Mouse (Mus musculus) urinary bladder, postnatal 4 days (tissue): Measurements from ENCODE around the gene Gramd1c.
A peak's percentile ranks its signal among the peaks of the same experiment; 100 is the strongest.

ENCODE experiments used
- DNase-seq, 2 experiments: peaks; one replicate each; pipeline ENCODE4 v3.0.0; 2021 to 2022; ENCODE audit warnings: low spot score in 2 of 2

Gramd1c gene

DNA sequence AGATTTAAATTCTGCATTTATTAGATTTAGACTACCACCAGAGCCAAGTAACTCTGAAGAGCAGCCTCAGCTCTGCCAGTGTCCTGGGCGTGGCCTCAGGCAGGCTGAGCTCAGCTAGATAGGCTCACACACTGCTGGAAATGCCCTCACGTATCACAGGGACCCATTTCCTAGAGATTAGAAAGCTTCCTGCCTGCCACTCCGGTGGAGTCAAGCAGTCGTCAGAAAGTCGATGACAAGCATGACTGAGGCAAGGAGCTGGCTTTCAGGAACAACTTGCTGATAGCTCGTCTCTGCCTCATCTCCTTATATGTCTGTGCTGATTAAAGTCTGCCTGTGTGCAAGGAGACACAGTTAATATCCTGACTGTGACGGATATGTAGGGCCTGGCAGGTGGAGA, 44.8 kb downstream of the Gramd1c start:
- no peak for DNase-seq

DNA sequence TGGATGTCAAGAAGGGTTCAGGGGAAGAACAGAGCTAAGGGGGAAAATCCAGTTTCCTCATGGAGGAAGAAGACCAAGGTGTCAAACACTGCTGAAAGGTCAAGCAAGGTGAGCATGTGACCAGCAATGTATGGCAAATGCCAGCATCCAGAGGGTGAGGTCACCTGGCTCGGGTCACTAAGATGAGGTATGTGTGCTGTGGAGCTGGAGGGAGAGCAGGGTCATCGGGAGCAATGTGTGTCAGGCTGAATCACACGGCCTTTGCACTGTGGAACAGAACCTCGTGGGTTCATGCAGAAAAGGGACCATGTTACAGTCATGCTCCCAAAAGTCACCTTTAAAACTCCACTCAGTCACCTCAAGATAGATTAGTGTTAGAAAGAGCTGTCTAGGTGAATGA, 45.4 kb downstream of the Gramd1c start:
- DNase-seq: no peak

DNA sequence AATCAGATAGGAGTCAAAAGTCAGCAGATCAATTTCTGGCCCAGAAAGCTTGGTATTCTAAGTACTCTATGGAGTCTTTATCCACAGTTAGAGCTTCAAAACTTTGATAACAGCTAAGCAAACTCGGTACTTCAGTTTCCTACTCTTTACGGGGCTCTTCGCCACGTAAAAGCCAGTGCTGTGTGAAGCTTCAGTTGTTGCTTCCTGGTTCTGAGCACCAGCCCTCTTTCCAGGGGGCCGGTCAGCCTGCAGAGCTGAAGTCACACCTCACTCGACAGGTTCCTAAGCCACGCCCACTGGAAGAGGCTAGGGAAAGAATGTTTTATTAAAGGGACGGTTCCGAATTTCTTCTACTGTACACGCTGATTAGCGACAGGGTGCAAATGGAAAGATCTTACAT, 47.0 kb downstream of the Gramd1c start:
- peak; percentile 28 to 64 for DNase-seq

DNA sequence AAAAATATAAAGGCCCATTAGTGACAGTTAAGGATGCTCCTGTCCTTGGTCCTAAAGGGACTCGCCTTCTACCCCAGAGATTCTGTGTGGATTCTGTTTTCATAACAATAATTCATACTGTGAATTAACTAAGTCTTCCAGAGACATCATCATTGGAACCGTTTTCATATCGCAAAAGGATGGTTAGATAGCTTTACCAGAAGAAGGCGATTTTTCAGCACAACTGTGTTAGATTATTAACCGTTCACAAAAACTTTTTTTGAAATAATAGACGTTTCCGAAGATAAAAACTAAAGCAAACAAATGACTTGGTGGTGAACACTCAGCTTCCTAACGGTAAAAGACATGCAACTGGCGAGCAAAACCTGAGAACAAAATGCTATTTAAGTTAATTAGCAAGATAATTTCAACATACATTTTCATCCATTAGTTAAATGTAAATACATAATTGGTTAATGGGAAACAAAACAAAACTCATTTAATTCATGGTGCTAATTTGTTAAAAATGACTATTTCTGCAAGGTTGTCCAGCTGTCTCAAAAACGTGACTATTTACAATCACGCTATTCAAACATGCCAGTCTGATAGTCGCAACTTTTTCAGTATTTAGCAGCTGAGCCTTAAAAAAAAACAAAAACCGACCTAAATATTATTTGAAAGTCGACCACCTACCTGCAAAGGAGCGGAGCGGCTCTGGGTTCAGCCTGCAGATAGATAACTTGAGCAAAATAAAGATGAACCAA, 47.6 kb downstream of the Gramd1c start:
- DNase-seq: no peak

DNA sequence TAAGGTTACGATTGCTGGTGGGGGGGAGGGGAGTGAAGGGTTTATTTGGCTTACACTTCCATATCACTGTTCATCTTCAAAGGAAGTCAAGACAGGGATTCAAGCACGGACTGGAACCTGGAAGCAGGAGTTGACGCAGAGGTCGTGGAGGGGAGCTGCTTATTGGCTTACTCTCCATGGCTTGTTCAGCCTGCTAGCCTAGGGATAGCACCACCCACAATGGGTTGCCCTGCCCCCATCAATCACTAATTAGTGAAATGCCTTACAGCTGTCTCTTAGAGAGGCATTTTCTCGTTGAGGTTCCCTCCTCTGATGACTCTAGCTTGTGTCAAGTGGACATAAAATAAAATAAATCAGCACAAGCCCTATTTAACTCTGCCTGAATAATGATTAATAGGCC, 52.1 kb downstream of the Gramd1c start:
- DNase-seq: no peak

DNA sequence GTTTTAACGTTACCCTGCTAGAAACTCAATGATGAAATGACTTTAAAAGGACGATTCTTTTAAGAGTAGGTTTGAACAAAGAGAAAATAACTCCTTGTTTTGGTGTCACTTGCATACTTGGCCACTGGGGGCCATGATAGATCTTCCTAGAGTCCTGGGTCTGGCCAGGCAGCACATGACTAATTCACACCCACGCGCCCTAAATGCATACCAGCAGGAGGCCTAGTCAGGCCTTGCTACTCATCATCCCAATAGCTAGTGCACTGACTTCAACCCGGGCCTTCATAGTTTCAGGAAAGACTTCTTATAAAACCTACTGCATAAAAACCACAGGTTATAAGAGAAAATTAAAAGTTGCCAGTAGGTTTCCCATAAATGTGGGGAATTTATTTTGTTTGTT, 61.1 kb downstream of the Gramd1c start:
- DNase-seq: no peak

DNA sequence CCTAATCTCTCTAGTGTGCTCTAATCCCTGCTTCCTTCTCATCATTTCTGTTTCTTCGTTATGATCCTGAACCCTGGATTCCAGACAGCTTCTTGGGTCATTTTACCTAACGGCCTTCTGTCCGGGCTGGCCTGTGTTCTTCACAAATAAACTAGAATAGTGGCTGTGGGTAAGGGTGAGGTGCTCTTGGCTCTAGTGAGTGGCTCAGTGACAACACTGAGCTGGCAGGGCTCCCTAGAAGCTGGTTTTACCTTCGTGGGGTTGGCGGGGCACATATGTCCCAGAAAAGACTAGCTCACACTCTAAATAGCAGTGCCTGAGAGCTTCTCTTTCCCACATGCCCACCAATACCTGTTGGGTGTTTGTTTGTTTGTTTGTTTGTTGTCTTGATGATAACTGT, 63.6 kb downstream of the Gramd1c start:
- no peak for DNase-seq

DNA sequence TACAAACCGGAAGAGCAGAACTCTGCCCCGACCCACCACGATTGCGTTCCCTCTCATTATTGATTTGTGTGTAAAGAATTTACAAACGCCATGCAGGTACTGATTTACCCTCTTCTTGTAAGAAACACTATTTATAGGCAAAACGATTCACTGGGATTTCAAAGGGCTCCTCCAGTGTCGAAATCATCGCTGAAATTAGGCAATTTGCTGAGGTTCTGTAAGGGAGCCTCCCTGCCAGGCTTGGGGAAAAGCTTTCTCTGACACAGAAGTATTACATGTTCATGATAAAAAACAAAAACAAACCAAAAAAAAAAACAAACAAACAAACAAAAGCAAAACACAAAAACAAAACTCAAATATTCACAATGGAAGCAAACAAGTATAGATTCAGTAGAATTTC, 64.0 kb downstream of the Gramd1c start:
- no peak for DNase-seq

DNA sequence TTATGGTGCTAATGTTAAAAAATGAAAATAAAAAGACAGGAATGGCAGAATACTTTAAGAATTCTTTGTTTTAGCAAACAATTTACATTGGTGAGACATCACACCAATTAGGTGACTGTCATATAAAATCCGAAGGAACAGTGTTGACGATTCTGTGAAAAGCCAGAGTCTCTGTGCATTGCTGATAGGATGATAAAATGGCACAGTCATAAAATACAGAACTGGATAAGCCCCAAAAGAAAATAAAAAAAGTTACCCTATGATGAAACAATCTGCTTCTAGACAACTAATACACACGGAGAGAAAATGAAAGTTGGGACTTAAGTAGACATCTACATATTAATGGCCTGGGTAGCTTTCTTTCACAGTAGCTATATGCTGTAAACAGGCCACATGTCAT, 68.5 kb downstream of the Gramd1c start:
- DNase-seq: no peak

DNA sequence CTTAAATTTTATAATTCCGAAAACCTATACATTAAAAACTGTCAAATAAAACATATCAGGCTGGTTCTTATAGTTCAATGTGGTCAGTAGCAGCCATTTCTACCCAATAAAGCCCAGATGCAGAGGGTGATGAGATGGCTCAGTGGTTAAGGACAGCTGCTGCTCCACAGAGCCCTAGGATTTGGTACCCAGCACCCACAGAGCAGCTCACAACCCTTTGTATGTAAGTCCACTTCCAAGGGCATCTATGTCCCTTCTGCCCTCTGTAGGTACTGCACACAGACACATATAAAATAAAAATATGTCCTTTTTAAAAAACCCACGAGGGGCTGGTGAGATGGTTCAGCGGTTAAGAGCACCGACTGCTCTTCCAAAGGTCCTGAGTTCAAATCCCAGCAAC, 76.8 kb downstream of the Gramd1c start:
- DNase-seq: no peak

DNA sequence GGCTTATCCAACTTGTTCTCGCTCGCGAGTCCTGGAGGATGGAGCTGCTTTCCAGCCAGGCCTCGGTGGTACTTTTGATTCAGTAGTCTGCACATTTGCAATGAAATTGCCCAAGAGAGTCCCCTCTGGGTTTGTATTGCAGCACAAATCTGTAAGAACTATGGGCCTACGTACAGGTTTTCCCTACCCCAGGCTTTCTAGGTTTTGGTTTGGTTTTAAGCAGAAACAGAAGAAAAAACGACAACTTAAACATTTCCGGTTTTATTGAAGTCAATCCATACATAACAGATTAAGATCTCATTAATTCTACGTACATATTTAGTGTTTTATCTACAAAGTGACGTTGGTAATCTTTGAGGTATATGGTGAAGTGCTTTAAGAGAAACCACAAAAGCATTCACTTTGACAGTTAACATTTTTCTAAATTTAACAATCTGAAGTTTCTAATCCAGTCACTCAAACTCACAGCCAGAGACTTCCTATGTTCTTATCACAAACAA, 83.0 kb downstream of the Gramd1c start:
- DNase-seq: no peak

DNA sequence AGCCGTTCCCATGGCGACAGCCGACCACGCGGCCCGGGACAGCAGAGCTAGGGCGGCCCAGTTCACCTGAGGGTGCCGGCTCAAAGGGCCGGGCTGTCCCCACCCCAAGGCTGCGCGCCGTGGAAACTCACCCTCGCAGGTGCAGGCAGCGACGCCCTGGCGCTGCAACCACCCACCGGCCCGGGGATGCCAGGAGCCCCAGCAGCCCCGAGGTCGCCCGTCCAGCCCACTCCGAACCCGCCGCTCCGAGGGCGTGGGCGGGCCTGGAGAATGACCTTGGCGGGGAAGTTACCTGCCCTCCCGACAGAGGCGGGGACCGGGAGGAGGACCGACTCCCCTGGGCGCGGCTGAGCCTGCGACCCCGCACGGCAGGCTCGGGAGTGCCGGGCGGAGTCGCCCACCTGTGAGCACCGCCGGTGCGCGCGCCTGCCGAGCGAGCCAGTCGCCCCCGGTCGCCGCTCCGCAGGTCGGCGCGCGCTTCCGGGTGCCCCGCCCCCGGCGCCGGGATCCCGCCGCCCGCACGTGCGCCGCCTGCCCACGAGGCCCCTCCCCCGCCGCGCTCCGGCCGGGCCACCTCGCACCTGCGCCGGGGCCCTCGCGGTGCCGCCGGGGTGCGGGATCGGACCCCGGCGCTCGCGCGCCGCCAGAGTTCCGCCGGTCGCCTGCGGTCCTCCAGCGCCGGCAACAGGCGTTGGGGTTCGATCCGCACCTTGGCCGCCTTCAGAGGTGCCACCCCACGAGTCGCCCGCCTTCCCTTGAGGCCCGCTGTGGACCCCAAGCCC, 83.6 kb downstream of the Gramd1c start, which contains the start of gene Zdhhc23:
TSS of gene Zdhhc23 (minus strand) at position 464 of the 782 bp plus-strand sequence.
- peak in 1 of 2 experiments; percentile 20 for DNase-seq

DNA sequence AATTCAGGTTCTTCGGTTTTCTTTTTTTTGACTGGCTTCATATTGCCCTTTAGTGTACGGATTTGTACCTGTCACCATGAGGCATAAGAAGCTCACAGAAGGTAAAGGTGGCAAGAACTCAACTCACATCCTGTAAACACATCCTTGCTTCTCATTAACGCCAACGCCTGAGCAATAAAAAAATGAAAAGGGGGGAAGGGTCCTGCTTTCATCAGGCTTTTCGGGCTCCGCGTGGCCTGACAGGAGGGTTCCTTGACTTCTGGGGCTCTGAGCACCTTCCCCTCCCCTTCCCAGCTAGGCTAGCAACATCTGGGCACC, 84.2 kb downstream of the Gramd1c start:
- no peak for DNase-seq

DNA sequence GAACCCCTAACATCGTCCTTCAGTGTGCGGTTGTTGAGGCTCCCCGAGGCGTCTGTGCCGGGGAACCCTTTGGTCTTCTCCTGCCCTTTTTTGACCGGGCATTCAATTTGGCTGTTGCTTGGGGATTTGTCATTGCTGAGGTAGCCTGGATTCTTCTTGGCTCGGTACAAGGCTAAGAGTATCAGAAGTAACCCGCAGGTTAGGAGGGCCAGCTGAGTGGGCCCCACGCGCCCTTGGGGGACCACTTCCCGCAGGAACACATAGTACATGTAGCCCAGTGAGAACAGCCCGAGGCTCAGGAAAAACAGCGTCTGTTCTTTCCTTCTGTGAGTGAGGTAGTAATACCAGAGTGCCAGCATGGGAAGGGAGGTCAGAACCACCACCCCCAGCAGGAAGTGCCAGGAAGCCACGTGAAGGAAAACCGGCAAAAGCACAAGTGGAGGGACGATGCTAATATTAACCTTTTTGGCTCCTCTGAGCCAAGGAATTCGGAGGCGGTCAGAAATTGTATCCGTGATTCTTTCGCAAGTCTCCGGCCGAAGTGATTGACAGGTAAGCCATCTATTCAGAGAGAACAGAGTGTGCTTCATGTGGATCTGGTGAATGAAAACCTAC, 89.4 kb downstream of the Gramd1c start:
- no peak for DNase-seq

DNA sequence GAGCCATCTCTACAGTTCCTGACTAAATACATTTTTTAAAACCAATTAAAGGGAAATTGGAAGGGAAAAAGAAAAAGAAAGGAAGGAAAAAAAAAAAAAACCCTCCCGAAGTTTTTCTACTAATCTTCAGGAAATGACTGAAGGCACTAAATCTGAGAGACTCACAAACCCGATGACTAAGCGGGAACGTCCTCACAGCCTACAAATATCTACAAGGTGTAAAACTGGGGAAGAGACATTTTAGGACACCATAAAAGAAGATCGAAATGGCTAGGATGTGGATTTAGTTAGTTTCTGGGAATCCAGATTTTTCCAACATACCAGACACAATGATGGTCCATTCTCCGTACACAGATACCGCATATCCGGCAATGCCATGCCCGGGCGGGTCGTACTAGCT, 90.0 kb downstream of the Gramd1c start:
- no peak for DNase-seq

DNA sequence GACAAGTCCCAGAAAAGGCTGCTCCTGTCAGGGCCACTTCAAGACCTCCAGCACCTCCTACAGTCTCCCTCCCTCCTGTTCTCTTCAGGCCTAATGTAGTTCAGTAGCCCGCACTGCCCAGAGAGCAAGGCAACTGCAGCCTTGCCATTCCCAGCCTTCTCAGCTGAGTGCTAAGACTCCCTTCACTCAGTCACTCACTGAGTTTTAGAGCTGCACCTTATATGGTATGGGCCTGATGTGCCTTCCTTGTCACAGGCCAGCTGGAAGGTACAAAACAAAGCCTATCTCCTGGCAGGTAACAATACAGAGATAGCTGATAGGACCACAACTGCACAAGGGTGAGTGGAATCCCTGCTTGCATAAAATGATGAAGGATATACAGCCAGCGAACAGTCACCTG, 90.8 kb downstream of the Gramd1c start:
- DNase-seq: no peak

DNA sequence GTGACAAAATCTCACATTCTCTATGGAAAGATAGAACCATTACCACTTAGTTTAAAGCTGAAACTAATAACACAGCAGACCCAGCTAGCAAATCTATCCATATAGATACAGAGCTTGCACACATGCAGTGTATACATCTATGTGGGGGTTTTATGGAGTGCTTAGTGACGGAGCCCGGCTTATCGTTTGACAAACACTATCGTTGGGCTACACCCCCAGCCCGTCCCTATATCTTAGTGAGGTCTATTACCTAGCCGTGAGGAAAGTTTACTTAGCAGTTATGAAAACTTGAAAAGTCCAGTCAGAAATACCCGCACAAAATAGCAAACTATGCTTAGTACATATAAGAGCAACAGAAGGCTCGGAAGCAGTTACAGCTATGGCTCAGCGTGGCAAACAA, 91.4 kb downstream of the Gramd1c start:
- DNase-seq: no peak

DNA sequence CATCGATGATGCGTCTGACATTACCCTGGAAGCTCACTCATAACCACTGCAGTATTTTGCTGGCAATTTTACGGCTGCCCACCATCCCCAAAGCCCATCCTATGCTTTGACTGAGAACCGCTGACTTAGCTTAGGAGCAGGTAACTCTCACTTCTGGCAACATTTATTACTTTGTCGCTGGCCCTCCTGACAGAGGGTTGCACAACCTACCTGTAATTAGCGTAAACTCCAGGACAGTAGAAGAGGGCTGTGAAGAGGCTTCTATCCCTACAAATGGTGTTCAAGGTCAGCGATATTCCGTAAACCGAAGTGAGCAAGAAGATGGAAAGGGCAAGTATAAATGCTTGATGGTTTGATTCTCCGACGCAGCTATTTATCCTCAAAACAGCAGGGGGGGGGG, 92.0 kb downstream of the Gramd1c start:
- no peak for DNase-seq

DNA sequence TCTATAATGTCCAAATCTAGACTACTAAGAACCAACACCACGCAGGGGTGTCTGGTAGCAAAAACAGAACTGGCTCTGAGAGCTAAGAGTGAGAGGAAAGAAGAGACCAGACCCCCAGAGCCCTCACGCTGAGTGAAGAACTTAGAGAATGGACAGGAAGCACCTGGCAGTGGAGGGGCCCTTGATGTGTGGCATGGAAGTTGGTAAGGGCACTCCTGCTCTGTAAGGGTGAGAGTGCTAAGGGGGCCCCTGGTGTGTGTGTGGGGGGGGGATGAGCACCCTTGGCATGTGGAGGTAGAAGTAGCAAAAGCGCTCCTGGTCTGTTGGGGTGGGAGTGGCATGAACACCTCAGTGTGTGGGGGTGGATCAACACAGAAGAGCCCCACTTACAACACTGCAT, 92.7 kb downstream of the Gramd1c start:
- DNase-seq: no peak

DNA sequence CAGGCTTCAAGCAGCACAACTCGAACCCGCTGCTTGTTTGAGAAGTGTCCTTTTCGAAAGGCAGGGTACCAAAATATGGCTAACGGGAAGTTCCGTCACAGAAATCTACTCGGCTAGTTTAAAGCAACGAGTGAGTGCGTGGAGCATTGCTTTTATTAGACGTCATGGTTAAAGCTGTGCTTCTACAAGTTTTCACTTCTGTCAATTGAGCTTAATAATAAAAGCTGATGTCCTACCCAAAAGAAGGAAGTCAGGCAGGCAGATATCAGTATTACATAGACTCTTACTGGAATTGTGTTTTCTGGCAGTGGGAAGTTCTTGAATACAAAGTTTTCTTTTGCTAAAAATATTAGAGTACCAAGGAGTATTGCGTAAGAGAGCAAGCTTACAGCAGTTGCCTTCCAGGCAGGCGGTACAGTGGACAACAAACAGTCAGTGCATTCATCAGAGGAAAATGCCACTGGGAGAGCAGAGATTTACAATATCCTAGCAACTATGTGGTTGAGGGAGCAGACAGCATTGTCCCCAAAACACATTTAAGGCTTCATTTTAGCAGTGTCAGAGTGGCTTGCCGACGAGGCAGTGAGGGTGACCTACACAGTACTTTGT, 97.3 kb downstream of the Gramd1c start:
- DNase-seq: no peak

DNA sequence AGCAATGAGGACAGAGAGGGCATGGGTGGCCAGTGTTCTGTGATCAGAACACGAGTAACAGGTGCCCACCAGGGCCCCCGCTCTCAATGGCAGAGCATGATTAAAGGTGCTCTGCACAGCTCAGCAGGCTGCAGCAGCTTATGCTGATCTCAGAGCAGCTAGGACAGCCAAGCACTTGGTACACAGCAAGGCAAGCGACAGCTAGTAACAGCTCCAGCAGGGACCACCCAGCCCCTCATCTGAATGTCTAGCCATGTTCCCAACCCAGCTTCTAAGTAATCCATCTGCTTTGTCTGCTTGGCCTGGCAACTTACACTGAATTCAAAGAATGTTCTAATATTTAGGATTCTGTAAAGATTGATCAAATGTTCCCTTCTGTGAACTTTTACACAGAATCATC, 99.4 kb downstream of the Gramd1c start:
- DNase-seq: peak in 1 of 2 experiments; percentile 53

DNA sequence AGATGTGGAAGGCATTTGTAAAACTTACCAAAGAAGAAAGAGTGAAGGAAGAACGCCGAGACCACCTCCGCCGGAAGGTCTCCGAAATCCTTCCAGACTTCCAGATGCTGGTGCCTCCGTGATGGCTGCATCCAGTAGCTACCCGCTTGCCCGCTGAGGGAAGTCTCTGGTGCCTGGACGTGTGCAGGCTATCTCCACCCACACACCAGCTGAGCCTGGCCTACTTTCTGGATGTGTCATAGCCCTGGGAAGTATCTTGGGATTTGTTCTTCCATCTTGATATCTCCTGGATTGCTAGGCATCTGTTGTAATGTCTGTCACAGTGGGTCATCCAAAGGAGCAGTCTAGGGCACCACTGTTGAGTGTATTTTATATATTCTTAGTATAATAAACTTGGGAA, 99.9 kb downstream of the Gramd1c start:
- peak in 1 of 2 experiments; percentile 48 for DNase-seq
